Mouse (Mus musculus): ENCODE results near the gene Tspan17.

The Tspan17 gene

DNA sequence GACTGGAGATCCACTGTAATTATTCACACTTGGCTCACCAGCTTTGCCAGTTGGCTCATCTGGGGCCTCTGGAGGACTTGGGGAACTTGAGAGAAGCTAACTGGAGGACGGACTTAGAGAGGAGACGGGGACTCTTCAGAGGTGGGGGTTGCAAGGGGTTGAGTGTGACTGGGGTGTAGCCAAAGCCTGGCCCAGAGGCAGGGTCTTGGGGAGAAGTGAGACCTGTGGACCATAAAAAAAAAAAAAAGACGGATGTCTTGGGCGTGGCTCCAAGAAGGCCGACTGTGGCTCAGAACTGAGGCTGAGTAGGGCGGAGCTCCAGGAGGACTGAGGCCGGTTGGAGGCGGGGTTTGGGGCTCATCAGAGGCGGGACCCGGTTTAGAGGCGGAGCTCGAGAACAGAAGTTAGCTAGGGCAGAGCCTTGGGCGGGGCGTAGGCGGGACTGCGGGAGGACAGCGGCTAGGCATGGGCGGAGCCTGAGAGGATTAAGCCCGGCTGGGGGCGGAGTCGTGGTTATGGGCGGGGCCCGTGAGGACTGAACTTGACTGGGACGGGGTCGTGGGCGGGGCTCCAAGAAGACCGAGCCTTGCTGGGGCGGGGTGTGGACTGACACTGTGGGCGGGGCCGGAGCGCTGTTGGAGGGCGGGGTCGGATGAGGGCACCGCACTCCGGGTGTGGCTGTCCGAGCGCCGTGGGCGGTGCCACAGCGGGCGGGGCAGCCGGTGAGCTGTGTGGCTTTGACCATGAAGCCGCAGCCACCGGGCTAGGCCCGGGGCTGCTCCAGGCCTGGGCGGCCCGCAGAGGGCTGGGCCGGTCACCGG is at the start of gene Tspan17:
TSS of gene Tspan17 (plus strand) at position 638 of the 821 bp plus-strand sequence.
- peak; percentile 96 for DNase-seq (ENCODE audit: low spot score)

DNA sequence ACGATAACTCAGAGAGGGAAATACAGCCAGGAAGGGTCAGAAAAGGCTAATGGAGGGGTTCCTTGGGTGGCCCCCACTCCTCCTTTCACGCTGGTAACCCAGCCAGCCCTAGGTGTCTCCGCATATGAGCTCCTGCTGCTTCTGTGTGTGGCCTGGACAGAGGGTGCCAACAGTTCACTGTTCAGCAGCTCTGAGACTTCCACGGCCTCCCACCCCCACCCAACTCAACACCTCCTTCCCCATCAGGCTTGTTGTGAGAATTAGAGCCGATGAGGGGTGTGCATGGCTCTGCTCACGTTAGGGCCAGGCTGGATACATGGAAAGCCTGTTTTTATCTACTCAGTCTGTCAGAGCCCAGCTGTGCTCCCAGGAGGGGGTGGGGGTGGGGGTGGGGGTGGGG is 43.1 kb upstream of the Tspan17 start:
- DNase-seq (ENCODE audit: low spot score): no peak

DNA sequence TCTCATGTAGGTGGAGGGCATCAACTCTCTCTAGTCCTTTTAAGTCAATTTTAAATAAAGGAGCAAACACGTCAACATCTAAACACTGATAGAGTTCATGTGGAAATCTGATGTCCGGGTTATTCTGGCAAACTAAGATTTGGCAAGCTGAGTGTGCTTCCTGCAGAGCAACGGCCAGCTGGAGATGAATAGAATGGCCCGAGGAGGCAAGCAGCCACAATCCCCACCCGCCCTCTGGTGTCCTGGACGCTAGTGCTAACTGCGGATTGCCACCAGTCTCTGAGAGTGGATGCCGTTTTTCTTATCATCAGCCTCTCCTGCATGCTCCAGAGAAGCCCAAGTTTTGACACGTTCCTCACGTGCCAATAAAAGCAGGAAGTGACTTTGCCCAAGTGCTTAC is 42.3 kb upstream of the Tspan17 start:
- no peak for DNase-seq (ENCODE audit: low spot score)

DNA sequence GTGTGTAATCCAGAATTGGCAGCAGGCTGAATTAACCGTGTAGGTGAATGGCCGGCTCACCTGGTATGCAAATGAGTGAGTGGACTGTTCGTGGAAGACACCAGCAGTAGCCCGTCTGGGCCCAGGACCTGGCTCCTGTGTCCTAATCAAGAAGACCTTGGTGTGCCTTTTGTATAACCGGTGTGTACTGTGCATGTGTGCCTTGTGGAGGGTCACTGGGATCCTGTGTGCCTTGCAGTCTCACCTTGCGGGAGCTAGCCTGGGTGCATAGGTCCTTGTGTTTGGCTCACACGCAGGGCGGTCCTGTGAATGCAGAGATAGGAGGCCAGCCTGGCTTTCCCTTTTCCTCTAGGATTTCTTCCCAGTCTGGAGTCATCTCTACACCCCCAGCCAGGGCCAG is 41.0 kb upstream of the Tspan17 start:
- DNase-seq (ENCODE audit: low spot score): no peak

DNA sequence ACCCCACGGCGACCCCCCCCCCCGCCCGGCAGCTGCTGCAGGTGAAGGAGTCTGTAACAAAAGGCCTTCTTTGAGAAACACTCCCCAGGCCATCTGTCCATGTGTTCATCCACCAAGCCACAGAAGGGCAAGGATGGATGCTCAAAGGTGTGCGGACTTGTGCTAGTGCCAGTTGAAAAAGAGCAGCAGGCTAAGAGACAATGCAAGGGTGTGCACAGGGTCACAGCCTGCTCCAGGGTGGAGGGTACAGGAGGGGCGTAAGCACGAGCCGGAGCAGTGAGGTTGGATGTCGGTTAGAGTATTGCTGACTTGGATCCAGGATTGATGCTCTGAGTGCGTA is 40.5 kb upstream of the Tspan17 start:
- no peak for DNase-seq (ENCODE audit: low spot score)

DNA sequence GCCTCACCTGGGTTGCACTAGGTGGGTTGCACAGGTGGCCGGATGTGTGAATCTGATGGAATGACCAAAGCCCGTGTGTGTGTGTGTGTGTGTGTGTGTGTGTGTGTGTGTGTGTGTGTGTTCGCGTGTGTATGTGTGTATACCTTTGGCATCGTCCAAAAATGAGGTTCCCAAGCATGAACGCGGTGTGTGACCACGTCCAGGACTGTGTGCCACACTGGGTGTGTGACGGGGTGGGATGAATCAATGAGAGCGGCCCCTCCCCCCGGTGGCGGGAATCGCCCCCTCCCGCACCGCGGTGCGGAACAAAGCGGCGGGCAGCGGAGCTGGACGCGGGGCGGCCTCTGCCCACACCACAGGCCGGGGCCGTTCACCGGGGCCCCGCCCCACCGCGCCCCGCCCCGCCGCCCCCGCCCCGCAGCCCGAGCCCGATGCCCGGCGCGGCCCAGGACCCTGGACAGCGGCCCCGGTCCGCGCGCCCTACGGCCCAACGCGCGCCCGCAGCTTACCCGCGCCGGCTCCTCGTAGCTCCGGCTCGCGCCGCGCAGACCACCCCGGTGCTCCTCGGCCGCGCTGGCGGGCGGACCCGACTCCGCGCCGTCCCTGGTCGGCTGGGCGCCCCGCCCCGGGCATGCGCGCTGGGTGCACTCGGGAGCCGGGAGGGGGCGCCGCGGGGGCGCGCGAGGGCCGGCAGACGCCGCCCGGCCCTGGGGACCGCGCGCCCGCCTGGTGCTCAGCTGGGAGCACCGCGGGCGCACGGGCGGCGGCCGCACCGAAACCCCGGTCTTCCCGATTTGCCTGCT is 39.9 kb upstream of the Tspan17 start:
- DNase-seq (ENCODE audit: low spot score): peak; percentile 65

DNA sequence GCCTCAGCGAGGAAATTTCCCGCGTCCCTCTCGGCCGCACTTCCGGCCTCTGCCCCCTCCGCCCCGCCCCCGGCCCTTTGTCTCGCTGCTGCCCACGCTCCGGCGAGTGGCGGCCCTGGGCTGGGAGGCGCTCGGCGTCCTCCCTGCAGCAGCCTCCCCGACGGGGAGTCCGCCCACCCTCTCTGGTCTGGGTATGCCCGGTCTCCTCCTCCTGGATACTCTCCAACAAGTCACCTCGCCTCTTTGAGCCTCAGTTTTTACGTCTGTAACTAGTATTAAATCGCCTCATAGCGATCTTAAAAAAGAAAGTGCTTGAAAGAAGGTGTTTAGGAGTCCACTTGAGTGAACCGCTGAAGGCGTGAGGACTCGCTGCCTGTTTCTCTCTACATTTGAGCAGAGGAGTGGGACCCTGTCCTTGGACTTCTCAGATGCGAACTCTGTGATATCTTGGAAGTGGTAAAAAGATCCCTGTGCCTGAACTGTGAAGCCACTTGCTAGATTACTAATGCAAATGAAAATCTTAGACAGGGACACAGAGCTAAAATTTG is 39.2 kb upstream of the Tspan17 start, which contains the start of gene Gprin1:
TSS of gene Gprin1 (minus strand) at position 11 of the 548 bp plus-strand sequence.
- no peak for DNase-seq (ENCODE audit: low spot score)

DNA sequence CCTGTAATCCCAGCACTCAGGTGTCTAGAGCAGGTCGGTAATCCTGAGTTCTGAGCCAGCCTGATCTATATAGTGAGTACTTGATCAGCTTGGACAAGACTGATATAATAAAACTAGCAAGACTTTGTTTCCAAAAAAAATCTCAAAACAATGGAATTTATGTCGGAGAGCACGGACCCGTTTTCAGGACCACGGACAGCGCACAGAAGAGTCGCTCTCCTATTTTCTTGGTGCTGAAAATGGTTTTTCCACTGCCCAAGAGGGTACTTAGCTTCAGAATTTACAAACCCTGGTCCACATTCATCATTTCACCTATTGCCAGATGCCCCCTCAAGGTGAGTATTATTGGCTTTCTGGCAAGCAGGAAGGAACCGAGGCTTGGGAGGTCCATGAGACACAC is 38.5 kb upstream of the Tspan17 start:
- DNase-seq (ENCODE audit: low spot score): no peak

DNA sequence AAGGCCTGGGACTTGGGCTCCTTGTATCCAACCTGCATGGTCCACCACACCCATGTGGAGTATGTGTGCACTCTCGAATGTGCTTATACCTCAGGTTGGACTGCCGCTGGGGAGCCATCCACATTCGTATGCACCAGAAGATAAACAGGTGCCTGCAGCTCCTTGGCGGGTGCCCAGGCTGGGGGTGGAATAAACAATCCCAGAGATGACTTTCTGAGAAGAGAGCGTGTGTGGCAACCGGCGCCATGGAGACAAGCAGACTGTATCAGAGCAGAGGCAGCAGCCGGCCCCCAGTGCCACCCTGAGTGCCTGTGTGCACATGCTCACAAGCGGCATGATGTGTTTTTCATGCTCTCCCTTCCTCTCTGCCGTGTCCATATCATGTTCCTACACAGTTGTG is 36.5 kb upstream of the Tspan17 start:
- DNase-seq (ENCODE audit: low spot score): no peak

DNA sequence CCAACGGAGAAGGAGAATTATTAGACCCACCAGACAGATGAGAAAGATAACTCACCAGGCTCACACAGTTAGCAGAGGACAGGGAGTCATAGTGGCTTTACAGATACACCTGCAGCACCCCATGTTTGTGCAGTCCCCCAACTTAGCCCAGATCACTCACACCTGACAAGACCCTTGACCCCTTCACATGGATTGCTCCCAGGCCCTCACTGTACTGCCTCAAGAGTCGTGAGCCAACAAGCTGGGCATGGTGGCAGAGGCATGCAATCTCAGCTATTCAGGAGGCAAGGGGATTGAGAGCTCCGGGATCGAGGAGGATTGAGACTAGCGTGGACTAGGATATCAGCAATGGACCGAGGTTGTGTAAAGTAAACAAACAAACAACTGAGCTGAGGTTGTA is 35.4 kb upstream of the Tspan17 start:
- no peak for DNase-seq (ENCODE audit: low spot score)

DNA sequence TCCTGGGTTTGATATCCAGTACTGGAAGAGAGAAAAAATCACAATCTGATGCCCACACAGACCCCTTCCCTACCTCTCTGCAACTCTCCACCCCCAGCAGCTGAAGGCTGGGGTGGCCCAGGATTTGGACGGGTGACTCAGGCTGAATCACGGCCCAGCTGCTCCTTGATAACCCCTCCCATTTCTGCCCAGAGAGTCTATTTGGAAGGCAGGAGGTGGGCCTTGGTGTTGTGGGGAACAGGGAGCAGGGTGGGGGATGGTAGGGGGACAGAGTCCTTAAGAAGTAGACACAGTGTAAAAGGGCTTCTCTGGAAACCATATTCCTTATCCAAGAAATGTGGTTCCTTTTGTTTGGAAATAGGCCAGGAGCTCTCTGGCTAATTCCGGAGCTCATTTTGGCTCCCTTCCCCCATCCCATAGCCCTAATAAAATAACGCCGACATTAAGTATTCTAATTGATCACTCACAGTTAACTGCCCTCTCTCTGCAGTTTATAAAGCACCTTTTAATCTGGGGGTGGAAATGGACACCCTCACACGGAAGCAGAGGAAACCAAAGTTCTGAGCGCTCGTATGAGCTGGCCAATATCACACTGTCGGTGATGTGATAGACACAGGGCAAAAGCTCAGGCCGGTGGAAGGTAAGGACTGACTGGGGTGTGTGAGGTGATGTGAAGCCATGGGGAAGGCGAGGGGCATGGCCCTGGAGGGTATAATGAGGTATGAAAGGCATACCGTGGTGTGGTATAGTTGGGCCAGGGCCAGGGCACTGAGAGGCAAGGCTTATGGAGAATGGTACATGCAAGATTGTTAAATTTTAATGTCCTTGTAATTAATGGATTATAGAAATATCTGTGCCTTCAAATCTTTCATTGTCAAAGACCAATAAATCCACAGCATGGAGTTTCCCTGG is 34.8 kb upstream of the Tspan17 start:
- no peak for DNase-seq (ENCODE audit: low spot score)

DNA sequence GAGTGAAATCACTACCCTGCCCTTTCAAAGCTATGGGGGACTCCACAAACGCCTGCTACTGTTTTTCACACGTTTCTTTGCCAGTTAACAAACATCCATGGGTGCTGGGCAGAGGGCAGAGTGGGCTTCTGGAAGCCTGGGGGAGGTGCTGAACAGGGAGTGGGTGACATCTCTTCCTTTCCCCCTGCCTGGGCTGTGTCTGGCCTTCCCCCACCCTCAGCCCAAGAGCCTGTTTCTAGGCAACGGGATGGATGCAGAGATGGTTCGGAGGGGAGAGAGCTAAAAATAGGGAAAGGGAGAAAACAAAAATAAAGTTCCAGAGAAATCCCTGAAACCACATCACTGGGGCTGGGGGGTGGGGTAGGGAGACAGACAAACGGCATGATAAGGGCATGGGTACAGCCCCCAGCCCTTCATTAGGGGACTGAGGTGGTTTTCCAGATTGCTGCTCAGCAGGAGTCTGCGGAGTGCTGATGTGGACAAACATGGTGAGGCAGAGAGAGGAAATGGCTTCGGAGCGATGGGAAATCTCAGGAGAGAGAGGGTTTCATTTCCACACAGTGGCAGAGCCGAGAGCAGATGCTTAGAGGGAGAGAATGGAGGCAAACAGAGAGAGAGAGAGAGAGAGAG is 33.9 kb upstream of the Tspan17 start:
- DNase-seq (ENCODE audit: low spot score): no peak

DNA sequence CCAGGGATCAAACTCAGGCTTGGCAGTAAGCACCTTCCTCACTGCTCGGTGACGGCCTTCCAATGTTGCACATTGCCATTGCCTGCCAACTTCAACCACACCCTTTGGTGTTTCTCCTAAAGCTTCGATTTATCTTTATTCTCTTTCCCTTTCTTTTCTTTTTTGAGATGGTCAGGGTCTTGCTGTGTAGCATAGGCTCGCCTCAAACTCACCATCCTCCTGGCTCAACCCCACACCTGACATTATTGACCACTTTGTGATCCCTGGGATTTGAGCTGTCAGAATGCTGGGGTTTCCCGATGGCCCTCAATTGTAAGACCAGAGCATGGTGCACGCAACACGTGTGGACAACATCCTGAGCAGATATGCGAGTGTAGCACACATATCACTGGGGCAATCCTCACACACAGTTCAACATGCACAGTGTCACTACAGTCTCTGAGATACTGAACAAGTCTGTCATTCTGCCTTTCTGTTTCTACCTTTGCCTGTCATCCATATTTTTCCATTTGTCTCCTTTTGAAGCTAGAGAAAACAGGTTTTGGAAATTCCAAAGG is 32.9 kb upstream of the Tspan17 start:
- no peak for DNase-seq (ENCODE audit: low spot score)

DNA sequence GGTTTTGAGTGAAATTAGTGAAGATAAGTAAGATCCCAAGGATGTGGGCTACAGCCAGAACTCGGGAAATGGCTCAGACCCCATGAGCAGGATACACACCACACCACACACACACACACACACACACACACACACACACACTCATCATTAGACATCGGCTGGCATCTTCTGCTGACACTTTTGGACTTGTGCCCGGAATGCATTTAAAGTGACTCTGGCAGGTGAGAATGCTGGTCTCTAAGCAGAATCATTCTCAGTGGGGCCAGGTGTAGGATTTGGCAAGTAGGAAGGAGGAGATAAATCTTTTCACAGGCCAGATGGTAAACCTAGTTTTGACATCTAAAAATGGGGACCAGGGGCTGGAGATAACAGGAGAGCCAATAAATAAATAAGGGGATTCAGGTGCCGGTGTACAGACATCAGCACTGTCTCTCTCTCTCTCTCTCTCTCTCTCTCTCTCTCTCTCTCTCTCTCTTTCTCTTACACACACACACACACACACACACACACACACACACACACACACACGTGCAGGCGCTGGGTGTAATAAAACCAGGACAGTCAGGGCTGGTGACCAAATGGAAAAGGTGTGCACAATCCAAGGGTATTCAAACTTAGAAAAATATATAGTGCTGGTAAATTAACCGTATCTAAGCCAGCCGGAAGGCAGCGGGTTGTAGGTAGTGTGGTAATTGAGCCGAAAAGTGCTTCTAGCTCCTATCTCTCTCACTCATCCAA is 31.9 kb upstream of the Tspan17 start:
- DNase-seq (ENCODE audit: low spot score): no peak

DNA sequence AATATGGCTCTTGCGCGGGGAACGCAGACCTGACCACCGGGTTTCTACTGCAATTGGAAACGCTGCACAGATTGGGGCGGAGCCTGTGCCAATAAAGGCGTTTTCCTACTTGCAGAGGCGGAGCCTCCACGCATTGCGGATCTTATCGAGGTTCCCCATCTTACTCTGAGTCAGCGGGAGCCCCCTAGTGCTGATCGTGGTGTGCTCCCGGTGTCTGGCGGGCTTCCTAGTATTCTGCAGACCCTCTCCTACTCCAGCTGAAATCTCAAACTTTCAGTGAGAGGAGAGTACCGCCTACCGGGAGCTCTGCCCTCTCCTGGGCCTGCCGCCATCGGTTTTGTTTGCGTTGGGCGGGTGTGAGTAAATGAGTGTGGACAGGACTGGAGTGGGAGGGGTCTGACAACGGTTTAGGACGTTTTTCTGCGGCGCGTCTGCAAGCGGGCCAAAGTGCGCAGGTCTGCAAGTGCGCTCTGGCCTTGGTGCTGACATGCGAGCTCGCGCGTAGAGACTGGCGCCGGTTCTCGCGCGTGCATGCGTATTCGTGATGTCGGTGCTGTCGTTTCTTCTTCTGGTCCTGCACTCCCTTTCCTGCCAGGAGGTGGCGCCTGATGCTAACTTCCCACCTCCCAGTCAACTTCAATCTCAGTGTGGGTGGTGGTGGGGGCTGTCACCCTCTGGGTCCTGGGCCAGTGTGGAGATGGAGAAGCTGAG is 31.0 kb upstream of the Tspan17 start:
- peak; percentile 76 for DNase-seq (ENCODE audit: low spot score)

DNA sequence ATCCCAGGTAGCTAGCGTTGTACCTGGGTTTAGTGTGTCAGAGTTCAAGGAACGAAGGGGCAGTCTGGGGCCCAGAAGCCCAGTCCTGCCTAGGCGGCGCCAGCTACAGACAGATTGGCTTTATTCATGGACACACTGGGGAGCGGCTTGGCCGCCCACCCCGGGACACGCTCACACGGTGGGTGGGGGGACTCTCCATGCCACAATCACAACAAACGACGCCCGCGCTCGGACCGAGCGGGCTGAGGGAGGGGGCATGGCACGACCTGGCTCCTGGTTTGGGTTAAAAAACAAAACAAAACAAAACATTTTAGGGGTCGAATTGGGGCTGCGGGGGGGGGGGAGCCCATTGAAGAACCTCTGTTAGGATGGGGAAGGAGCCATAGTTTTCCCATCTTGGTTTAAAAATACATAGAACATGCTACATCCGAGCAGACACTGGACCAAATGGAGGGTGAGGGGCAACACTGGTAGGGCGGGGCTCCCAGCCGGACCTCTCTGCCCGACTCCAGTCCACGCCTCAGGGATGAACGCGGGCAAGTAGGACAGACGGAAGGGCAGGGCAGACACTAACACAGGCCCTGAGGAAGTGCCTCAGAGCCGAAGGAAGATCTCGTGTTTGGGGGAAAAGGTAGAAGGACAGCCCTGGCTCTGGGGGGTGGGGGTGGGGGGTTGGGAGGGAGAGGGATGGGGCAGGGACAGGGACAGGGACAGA is 30.3 kb upstream of the Tspan17 start:
- DNase-seq (ENCODE audit: low spot score): no peak

DNA sequence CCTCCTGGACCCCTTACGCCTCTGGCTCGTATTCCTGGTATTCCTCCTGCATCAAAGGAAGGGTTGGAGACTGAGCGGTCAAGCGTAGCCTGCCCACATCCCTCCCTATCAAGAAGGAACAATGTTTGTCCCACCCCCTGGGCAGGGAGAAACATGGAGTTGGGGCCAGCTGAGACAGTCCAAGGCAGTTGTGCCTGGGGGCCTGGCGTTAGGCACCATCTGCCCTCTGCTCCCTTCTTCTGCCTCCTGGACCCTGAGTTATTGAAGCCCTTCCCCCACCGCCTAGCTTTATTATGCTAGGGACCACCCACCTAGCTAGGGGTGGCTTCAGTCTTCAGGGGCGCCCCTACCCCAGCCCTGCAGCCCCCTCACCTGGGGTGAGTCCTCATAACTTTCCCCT is 29.7 kb upstream of the Tspan17 start:
- DNase-seq (ENCODE audit: low spot score): no peak

DNA sequence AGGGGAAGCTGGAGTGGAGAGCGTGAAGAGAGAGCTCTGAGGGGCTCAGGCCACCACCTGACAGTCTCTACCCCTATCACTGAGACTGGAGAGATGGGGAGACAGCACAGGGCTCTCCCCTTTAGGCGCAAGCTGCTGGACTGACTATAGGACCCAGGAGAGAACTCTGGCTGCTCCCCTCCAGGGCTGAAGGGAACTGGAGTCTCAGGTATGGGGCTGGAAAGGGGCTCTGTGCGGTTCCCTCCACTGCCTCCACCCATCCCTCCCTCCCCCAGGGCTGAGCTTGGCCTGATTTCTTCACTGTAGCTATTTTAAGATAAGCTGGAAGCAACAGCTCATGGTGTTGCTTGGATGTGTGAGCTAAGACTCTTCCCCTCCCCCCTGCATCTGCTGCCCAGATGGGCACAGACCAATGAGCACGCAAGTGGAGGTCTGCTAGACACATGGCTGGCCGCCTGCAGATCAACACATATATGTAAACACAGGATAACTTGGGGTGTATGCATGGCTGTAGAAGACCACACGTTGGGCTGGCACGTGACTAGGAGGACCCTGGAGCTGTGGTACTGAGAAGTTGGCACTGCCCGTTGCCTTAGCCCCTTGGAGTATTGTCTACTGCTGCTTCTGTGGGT is 28.9 kb upstream of the Tspan17 start:
- no peak for DNase-seq (ENCODE audit: low spot score)

DNA sequence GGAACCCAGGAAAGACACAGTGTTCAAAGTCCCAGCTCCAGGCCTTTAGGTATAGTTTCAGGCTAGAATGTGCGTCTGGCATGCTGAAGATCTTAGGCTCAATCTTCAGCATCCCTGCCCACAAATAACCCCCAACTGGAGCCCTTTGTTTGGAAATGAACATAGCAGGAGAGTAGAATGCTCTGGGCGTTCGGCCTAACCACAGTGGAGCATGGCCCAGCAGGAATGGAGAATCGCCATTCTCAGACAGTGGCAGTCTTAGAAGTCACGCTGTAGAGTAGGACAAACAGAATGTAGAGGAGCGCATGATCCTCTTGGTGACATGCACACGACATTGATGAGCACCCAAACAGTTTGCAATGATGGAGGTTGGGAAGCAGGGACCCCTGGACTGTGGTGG is 28.3 kb upstream of the Tspan17 start:
- DNase-seq (ENCODE audit: low spot score): no peak

All from testis, postnatal 14 days (tissue).